Mouse (Mus musculus) skeletal muscle tissue, adult 2 months (tissue): Measurements from ENCODE around the gene Dok5.

Experiments used
- DNase-seq: peaks from one replicate; pipeline ENCODE4 v3.0.0-alpha.2; 2012; ENCODE audit warnings: low read depth, low spot score

The Dok5 gene

DNA sequence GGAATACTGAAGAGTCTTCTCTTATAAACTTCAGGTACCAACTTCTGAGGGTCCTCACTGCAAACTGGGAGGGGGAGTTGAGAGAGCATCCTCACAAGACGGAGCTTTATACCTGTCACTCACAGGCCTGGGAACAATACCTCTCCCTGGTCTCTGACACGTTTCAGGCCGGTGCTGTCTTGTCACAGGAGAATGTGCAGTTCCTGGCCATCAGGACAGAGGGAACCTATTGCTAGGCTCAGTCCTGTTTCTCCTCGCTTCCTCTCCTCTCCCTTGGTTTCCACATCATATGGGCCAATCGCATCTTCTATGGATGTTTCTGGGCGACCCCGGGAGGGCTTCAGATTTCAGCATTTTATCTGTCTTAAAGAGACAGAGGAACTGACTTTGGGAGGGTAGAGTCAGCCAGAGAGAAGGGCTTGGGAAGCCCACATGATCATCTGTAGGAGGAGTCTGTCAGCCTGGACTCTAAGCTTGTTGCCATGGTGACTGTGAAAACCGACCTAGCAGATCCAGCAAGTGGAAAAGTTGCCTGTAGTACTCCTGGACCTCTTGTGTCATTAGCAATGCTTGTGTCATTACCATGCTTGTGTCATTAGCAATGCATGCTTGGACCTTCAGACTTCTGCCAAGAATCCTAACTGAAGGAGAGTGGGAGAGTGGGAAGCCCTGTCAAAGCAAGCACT, 59.9 kb downstream of the Dok5 start:
- no peak for DNase-seq

DNA sequence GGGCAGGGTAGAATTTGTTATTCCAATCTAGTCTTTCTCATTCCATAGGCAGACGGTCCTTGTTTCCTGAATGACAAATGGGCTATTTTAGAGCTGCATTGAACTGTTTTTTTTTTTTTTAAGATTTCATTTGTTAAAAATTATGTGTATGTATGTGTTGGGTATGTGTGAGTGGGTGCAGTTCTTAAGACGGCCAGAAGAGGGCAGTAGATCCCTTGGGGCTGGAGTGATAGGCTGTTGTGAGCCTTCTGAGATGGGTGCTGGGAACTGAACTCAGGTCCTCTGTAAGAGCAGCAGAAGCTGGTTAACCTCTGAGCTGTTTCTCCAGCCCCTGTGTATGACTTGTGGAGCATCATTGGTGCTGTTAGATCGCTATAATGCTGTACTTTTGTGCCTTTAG, 63.6 kb downstream of the Dok5 start:
- DNase-seq = no peak

DNA sequence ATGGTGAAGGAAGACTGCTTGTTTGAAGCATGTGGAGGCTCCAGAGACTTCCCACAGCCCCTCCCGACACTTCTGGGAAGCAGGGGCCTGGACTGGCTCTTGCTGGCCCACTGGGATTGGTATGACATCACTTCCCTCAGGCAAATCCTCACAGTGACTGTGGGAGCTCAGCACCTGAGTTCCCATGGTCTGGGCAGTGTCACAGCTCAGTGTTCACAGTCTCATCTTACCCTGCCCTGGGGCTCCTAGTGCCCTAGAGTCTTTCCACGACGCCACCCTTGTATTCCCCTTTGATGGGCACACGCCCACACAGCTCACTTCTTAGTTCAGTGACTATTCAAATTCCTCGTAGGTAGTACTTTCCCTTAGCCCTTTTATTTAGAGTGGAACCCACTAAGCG, 71.4 kb downstream of the Dok5 start:
- DNase-seq = no peak

DNA sequence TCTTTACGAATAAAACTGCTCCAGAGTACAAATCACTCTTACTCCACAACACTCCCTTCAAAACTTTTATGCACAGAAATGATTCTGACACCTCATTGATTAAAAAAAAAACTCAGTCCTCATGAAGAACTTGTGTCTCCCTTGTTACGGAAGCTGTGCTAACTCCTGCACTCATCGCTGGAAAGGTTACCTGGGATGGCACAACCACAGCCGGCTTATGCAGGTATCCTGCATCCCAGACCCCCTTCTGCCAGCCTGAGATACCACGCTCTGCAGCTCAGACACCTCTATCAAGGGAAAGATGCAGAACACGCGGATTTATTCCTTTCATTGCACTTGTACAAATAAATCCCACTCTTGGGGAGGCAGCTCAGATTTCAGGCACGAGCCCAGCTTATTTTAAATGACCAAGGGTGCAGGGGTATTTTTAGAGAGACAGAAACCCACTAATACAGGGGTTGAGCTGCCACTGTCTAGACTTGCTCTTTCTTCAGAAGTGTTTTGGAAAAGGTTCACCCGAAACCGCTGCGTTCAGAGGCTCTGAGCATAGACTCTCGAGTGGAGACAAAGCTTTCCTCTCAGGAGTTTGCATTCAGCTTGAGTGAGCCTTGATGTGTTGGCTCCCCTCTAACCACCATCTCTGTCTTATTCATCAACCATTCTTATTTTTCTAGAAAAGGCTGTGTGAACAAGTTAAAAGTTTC, 76.1 kb downstream of the Dok5 start:
- DNase-seq = no peak

DNA sequence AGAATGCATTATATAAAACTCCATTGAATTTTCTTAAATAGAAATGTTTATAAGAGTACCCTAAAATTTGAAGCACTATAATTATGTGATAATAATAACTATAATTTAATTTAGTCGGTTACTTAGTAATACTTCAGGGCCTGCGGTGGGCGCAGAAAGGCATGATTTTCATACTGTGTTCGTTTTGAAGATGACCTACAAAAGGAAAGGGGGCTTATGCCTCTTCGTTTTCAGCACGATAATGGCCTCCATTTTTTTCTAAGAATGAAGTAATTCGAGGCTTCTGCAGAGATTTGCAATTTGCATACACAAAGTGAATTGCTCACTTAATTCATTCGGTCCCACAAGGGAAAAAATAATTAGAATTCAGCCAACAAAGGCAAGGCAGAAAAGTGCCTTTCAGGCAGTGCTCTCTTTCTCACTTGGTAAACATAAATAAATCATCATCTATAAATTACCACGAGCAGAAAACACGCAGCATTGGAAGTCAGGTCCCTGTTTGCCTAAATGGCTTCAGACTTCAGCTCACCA, 76.7 kb downstream of the Dok5 start:
- no peak for DNase-seq

DNA sequence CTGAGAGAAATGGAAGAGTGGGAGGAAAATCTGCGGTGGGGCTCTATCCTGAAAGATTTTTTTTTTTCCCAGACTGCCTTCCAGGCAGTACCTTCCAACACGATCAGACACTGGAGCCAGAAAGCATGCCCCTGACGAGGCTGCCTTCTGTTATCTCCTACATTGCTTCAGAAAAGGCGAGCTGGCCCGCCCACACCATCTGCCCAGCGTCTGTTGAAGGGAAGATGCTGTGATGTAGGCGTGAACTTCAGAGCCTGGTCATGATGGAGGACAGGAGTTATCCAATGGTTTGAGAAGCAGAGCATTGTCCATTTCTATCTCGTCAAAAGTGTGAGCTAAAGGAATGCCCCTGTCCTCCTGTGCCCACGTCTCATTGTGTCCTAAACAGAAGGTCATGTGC, 79.7 kb downstream of the Dok5 start:
- DNase-seq = no peak

DNA sequence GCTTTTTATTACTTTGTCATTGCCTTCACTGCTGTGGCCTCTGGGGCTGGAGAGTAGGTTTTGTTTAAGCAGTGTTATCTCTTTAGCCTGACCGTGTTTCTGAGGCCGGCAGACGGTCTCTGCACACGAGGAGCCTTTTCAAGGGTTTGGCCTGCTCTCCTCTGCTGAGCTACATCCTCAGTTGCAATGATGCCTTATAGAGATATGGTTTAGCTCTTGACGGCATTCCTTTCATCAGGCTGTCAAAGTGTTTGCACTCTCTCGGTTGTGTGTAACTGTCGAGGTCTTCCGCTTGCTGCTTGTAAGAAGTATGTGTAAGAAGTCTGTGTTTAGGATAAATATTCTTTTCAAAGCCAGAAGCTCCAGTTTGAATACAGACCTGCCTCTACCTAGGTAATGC, 84.7 kb downstream of the Dok5 start:
- no peak for DNase-seq

DNA sequence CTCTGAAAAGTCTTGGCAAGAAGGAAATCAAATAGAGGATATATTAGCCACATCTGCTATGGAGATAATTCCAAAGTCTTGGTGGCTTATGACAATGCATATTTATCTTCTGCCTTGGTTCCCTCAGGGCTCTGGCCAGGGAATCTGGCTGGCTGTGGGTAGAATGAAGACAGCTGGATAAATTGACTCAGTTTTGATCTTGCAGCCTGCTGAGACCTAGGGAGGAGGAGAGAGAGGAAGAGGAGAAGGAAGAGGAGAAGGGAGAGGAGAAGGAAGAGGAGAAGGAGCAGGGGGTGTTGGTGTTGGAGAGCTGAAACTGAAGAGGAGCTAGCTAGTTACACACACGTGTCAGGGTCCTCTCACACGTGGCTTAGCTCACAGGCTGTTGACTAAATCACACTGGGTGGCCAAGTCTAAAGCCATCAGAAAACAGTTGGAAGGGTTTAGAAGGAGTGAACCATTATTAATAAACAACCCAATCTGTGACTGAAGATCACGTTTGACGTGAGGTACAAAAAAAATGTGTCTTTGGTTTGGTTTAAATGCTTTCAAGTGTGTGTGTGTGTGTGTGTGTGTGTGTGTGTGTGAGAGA, 85.6 kb downstream of the Dok5 start:
- DNase-seq = no peak

DNA sequence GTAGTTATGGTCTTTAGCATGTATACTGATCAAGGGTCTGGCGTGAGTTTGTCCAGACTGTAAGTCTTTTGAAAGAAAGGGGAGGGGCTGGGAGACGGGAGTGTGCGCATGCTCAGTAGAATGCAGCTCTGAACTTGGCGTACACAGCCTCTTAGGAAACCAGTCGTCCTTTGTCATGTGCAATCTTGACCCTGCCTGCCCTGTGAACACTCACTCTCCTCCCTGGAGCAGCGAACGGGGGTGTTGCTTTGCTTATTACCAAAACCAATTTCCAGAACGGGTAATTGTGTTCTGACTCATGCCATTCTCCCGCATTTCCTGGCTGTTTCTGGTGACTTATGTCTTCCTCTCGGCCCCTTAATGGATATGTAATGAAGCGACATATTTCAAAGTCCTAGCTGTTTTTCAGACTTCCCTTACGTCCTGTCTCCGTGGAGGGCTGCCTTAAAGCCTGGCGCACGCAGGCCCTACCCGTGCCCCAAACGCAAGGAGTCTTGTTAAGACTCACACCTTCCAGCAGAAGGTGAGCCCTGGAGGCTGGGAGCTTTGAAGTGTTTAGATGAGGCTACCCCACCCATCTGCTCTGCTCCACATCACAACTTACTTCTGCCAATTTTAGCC, 95.3 kb downstream of the Dok5 start:
- DNase-seq = peak; percentile 69

DNA sequence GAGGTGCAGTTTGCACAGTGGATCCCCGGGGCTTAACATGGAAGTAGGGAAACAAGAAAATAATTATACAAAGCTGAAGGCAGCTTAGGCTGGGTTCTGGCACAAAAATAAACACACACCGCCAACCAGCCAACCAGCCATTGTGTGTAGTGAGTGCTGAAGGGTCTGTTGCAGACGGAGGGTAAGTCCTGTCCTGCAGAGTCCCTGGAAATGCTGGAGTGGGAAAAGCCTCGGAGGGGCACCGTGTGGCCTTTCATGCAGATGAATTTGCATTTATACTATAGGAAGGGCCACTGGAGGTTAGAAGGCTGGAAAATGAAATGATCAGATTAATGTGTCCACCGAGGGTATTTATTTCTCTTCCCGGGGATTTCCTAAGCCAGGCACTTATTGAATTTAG, 97.2 kb downstream of the Dok5 start:
- DNase-seq = no peak

DNA sequence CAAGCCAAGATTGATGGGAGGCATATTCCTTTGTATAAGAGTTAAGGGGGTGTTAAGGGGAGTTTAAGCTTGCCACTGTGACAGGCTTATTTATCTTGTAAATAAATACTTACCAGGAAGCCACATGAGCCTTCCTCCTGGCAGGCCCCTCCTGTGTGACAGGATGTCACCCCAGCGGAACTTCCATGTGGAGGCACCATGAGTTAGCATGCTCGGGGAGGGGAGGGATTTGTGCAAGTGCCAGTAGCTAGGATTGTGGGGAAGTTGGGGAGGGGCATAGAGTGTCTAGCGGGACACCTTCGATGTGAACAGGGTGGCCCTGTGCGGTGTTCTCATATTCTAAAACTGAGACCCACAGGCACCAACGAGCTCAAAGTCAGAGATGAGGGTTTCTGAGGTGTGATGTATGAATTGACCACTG, 97.6 kb downstream of the Dok5 start:
- DNase-seq = no peak

DNA sequence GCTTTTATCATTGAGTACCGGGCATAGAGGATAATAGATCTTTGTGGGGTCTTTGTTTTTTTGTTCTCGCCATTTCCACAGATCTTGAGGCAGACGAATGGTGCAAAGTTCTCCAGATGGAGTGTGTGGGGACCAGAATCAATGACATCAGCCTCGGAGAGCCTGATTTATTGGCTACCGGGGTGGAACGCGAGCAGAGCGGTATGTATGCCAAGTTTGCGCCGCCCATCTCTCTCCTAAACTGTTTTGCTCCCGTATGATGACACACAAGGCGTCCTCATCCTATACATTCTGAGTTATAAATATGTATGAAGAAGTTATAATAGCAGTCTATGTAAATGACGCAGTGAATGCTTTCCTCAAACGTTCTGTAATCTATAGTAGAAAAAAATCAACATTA, 98.4 kb downstream of the Dok5 start:
- no peak for DNase-seq

DNA sequence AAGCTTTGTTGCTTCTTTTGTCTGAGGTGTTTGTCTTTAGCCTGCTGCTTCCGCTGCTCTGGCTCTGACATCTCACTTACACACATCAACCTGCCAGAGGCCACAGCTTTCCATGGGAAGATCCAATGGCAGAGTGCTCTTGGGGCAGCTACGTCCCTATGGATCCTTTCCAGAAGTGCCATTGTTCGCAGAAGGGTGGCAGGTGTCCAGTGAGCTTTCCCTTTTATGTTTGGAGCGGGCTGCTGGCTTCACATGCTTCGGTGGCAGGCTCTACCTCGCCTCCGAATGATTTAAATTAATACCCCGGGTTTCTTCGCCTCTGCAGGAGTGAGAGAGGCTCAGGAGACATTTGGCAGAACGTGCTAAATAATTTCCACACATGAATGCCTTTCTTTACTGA, 105.3 kb downstream of the Dok5 start:
- no peak for DNase-seq

DNA sequence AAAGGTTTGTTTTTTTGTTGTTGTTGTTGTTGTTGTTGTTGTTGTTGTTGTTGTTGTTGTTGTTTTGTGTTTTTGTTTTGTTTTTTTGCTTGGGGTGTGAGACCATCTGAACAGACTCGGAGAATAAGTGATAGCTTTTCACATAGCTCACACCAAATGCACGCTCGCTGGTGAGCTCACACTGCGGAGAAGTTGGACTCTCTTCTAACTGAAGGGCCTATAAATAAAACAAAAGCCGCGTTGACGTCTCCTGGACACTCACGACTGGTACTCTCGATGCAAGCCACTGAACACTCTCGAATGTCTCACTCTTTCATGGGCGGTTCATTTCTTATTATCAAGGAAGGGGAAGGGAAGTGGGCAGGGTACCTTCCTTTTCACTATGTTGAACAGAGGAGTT, 105.8 kb downstream of the Dok5 start:
- no peak for DNase-seq

DNA sequence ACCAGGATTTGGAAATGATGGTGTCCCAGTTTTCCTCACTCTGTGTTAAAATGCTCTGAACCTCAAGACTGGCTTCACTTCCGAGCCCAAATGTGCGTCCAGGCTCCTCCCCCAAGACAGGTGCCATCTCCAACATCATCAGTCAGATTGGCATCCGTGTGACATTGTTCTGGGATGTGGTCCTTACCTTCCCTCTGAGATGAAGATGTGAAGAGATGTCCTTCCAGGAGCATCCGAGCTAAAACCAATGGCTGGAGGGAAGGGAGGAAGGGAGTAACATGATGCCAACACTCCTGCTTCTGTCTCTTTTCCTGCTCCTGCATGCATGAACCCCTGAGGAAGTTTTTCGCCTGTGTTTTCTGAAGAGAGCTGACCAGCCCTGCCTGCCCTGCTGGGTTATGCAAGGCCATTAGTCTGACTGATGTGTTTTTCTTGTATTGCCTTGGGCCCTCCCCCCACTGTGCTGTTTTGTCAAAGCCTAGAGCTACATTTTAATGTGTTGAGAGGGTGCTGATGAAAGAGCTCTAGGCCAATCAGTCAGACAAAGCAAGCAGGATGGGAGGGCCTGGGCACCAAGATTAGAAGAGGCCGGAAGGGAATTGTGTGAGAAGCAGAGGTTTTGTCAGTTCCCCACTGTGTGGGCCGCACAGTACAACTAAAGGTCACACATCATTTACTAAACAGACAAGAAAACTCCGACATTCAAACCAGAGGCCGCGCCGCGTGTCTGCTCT, 106.4 kb downstream of the Dok5 start:
- DNase-seq = no peak

DNA sequence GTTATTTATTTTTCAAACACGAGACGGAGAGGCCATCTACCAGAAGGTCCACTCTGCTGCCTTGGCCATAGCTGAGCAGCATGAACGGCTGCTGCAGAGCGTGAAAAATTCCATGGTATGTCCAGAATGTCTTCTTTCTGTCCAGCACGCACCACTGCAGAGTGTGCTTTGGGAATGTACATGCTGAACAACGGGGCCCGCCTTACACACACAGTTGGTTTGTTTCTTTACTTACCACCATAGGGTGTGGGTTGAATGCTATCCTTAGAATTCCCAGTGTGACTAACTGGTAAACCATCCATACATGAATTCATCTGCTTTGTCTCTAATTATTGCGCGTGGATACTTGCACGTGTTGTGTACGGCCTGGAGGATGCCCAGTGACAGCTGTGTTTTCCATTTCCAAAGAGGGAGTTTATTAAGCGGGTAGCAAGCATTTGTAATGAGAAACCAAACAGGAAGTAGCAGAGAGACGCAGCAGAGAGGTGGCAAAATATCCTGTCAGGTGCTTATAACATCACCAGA, 109.9 kb downstream of the Dok5 start:
- no peak for DNase-seq

DNA sequence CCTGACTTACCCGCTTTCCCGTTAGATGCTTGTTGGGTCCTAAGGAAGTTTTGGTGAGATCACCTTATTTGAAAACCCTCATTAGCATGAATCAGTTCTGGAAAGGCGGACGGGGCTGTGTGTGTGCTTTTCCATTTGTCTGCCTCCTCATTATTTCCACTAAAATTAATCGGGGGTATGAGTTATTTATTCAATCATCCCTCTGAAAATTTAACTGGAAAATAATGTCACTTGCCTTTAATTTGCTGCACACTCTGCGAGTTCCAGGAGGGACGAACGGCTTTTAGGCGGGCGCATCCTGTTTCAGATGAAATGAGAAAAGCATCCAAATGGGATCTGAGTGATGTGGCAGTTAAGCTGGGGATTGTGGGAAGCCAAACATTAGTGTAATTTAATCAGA, 113.9 kb downstream of the Dok5 start:
- DNase-seq = no peak

DNA sequence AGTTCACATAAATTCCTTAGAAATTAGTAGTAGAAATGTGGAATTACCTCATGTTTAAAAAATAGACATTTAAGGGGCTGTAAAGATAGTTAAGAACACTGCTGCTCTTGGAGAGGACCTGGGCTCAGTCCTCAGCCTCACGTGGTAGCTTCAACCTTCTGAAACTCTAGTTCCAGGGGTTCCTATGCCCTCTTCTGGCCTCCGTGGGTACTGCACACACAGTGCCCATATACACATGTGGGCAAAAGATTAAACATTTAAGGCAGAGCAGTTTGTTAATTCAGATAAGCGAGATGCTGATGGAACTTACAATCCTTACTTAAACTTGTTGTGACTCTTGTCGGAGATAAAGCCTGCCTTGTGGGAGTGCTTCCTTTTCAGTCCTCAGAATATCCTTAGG, 118.5 kb downstream of the Dok5 start:
- DNase-seq = no peak

DNA sequence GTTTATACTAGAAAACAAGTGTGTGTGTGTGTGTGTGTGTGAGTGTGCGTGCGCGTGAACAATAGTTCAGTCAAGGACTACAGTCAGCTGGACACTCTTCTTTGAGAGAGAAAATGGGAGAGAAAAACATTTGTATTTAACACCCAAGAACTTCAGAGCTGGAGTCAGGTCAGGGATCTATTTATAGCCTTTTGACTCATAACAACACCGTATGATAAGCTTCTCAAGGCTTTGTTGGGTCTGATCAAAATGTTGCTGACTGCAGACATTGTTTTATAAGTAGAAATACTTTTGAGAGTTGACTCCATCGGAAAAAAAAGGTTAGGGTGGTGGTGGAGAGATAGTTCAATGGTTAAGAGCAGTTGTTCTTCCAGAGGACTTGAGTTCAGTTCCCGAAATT, 120.7 kb downstream of the Dok5 start:
- no peak for DNase-seq

DNA sequence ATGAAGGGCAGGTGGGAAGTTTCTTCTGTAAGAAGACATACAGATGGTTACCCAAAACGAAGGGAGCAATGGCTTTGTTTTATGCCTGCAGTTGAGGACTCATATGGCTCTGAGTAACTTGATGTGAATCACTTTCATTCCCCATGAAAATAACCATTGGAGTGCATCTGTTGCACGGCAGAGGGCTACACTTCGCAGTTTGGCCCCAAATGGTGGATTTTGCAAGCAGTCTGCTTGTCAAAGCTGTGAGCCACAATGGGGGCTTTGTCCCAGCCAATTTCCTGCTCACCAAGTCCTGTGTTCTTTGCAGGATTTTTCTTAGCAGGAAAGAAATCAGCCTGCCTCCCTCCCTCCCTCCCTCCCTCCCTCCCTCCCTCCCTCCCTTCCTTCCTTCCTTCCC, 123.6 kb downstream of the Dok5 start:
- DNase-seq = no peak

DNA sequence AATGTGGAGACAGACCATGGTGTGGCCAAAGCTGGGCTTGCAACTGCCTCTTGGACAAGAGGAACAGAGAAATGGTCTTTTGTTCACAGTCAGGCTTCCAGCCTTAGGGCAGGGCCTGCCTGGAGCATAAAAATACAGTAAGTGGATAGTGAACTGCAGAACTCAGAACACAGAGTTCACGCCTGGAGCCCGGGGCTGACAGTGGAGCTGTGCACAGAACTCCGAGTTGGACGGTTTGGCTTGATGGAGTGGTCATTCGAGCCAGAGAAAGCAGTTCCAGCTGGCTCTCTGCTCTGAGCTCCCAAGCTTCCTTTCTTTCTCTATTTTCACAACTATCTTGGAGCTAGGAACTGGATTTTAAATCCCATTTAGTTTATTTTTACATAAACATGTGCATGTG, 124.5 kb downstream of the Dok5 start:
- peak; percentile 54 for DNase-seq

DNA sequence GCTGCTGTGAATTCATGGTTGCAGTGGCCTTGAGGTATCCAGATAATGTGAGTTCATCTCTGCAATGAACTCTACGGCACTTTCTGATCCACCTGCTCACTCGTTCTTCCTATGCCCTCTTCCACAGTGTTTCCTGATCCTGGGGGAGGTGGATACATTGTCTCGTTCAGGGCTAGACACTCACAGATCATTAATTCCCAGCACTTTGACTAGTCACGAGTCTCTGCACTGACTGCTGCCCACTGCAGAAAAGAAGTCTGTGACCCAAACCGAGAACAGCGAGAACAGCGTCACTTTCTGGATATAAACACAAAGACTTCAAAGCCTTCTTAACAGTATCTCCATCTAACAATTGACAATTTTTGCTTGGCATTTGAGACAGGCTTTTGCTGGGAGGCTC, 125.9 kb downstream of the Dok5 start:
- no peak for DNase-seq
